Mouse (Mus musculus) MEL (cell line): ENCODE results near the gene Dock9. TPM values are rescaled to one million over a fixed set of nuclear protein-coding genes. Genes with fewer than 3 reads are reported as not detected.

Experiments
- DNase-seq: peaks from one replicate; pipeline ENCODE4 v3.0.0; 2011; ENCODE audit warnings: low read depth, low spot score
- H3K27ac ChIP-seq: 2 replicates; pipeline ENCODE4 v1.5.1; 2012; ENCODE audit warnings: low read depth, mild to moderate bottlenecking, control low read depth, low read length, moderate library complexity; ENCODE audit not compliant: control insufficient read depth
- H3K27me3 ChIP-seq, 2 experiments: fragments of 150-350 bp in 1 of 2; sonication (generic) in 1 of 2; 2 replicates each; pipeline ENCODE4 v1.6.1; 2012; ENCODE audit warnings: low read length in 2 of 2, mild to moderate bottlenecking in 2 of 2, improper control_type of control experiment in 1 of 2, moderate library complexity in 1 of 2; ENCODE audit not compliant: insufficient read depth in 2 of 2, control insufficient read depth in 1 of 2
- H3K36me3 ChIP-seq, 2 experiments: 2 replicates each; pipeline ENCODE4 v1.6.1; 2012 to 2014; ENCODE audit warnings: low read length in 2 of 2, improper control_type of control experiment in 1 of 2, inconsistent platforms in 1 of 2, mild to moderate bottlenecking in 1 of 2; ENCODE audit not compliant: insufficient read depth in 2 of 2, control insufficient read depth in 1 of 2
- H3K4me1 ChIP-seq, 2 experiments: fragments of 150-350 bp in 1 of 2; sonication (generic) in 1 of 2; 2 replicates each; pipeline ENCODE4 v1.6.1; 2012; ENCODE audit warnings: low read length in 2 of 2, improper control_type of control experiment in 1 of 2, mild to moderate bottlenecking in 1 of 2; ENCODE audit not compliant: insufficient read depth in 2 of 2, control insufficient read depth in 1 of 2
- H3K4me3 ChIP-seq, 2 experiments: fragments of 150-350 bp in 1 of 2; sonication (generic) in 1 of 2; 2 replicates each; pipeline ENCODE4 v1.5.1; 2012; ENCODE audit warnings: low read depth in 2 of 2, low read length in 2 of 2, mild to moderate bottlenecking in 2 of 2, moderate library complexity in 2 of 2, control low read depth in 1 of 2, improper control_type of control experiment in 1 of 2; ENCODE audit not compliant: control insufficient read depth in 1 of 2, insufficient read depth in 1 of 2
- H3K79me2 ChIP-seq: 2 replicates; pipeline ENCODE4 v1.6.1; 2012; ENCODE audit warnings: mild to moderate bottlenecking, low read length, moderate library complexity; ENCODE audit not compliant: control insufficient read depth, poor library complexity, insufficient read depth
- H3K9ac ChIP-seq: 2 replicates; pipeline ENCODE4 v1.6.1; 2012; ENCODE audit warnings: low read depth, mild to moderate bottlenecking, control low read depth, low read length, moderate library complexity; ENCODE audit not compliant: control insufficient read depth, poor library complexity, severe bottlenecking
- H3K9me3 ChIP-seq: fragments of 150-350 bp; sonication (generic); replicated peaks from 2 replicates; pipeline ENCODE4 v1.6.1; 2012; ENCODE audit warnings: mild to moderate bottlenecking, low read length, improper control_type of control experiment, moderate library complexity; ENCODE audit not compliant: insufficient read depth
- BHLHE40 ChIP-seq: IDR thresholded peaks from 2 replicates; pipeline ENCODE4 v1.6.1; 2012; ENCODE audit warnings: low read depth, mild to moderate bottlenecking, inconsistent platforms, low read length, improper control_type of control experiment, borderline replicate concordance
- CHD1 ChIP-seq: IDR thresholded peaks from 2 replicates; pipeline ENCODE4 v1.6.1; 2012; ENCODE audit warnings: low read depth, mild to moderate bottlenecking, inconsistent platforms, low read length, improper control_type of control experiment
- CHD2 ChIP-seq: IDR thresholded peaks from 2 replicates; pipeline ENCODE4 v1.6.1; 2011; ENCODE audit warnings: low read length, improper control_type of control experiment
- CTCF ChIP-seq, 3 experiments: IDR thresholded peaks in 2 of 3; conservative IDR thresholded peaks in 1 of 3; 2 replicates each; pipeline ENCODE4 v1.5.1; 2011 to 2012; ENCODE audit warnings: low read length in 3 of 3, low read depth in 2 of 3, mild to moderate bottlenecking in 2 of 3, improper control_type of control experiment in 1 of 3, inconsistent platforms in 1 of 3, mixed read lengths in 1 of 3, moderate library complexity in 1 of 3; ENCODE audit not compliant: control insufficient read depth in 1 of 3, insufficient read depth in 1 of 3, poor library complexity in 1 of 3, severe bottlenecking in 1 of 3
- ELF1 ChIP-seq: IDR thresholded peaks from 2 replicates; pipeline ENCODE4 v1.6.1; 2014; ENCODE audit warnings: low read depth, mild to moderate bottlenecking, inconsistent platforms, low read length, improper control_type of control experiment, moderate library complexity
- EP300 ChIP-seq, 2 experiments: IDR thresholded peaks; 2 replicates each; pipeline ENCODE4 v1.6.1; 2011; ENCODE audit warnings: improper control_type of control experiment in 2 of 2, low read length in 2 of 2, low read depth in 1 of 2, mild to moderate bottlenecking in 1 of 2
- ETS1 ChIP-seq: IDR thresholded peaks from 2 replicates; pipeline ENCODE4 v1.6.1; 2012; ENCODE audit warnings: low read depth, mild to moderate bottlenecking, inconsistent platforms, low read length, improper control_type of control experiment, moderate library complexity
- GATA1 ChIP-seq: IDR thresholded peaks from 2 replicates; pipeline ENCODE4 v1.6.1; 2011; ENCODE audit warnings: low read depth, low read length, improper control_type of control experiment
- HCFC1 ChIP-seq: IDR thresholded peaks from 2 replicates; pipeline ENCODE4 v1.6.1; 2012; ENCODE audit warnings: low read depth, mild to moderate bottlenecking, inconsistent platforms, low read length, improper control_type of control experiment, moderate library complexity
- MYB ChIP-seq: IDR thresholded peaks from 2 replicates; pipeline ENCODE4 v1.6.1; 2011; ENCODE audit warnings: mild to moderate bottlenecking, low read depth, low read length, improper control_type of control experiment
- NELFE ChIP-seq: IDR thresholded peaks from 2 replicates; pipeline ENCODE4 v1.6.1; 2011; ENCODE audit warnings: low read depth, low read length, improper control_type of control experiment
- POLR2AphosphoS2 ChIP-seq: IDR thresholded peaks from 2 replicates; pipeline ENCODE4 v1.6.1; 2011; ENCODE audit warnings: low read length, improper control_type of control experiment
- POLR2AphosphoS5 ChIP-seq: IDR thresholded peaks from 2 replicates; pipeline ENCODE4 v1.6.1; 2012; ENCODE audit warnings: low read depth, borderline replicate concordance, mild to moderate bottlenecking, inconsistent platforms, low read length, moderate library complexity, mixed read lengths
- RAD21 ChIP-seq: IDR thresholded peaks from 2 replicates; pipeline ENCODE4 v1.6.1; 2011; ENCODE audit warnings: mild to moderate bottlenecking, low read depth, low read length, improper control_type of control experiment
- SIN3A ChIP-seq: IDR thresholded peaks from 2 replicates; pipeline ENCODE4 v1.6.1; 2012; ENCODE audit warnings: low read length, improper control_type of control experiment, inconsistent platforms
- SMC3 ChIP-seq: IDR thresholded peaks from 2 replicates; pipeline ENCODE4 v1.6.1; 2011; ENCODE audit warnings: low read depth, low read length, improper control_type of control experiment
- TAL1 ChIP-seq: IDR thresholded peaks from 2 replicates; pipeline ENCODE4 v1.6.1; 2012; ENCODE audit warnings: mild to moderate bottlenecking, inconsistent platforms, low read length, moderate library complexity, mixed read lengths
- TCF12 ChIP-seq: IDR thresholded peaks from 2 replicates; pipeline ENCODE4 v1.6.1; 2014; ENCODE audit warnings: low read depth, mild to moderate bottlenecking, inconsistent platforms, low read length, improper control_type of control experiment, moderate library complexity
- USF1 ChIP-seq: IDR thresholded peaks from 2 replicates; pipeline ENCODE4 v1.6.1; 2014; ENCODE audit warnings: low read depth, mild to moderate bottlenecking, inconsistent platforms, low read length, improper control_type of control experiment, moderate library complexity
- USF2 ChIP-seq, 2 experiments: IDR thresholded peaks; 2 replicates each; pipeline ENCODE4 v1.6.1; 2011 to 2012; ENCODE audit warnings: improper control_type of control experiment in 2 of 2, low read length in 2 of 2, borderline replicate concordance in 1 of 2, inconsistent platforms in 1 of 2, low read depth in 1 of 2, mild to moderate bottlenecking in 1 of 2; ENCODE audit not compliant: insufficient read depth in 1 of 2
- ZMIZ1 ChIP-seq: IDR thresholded peaks from 2 replicates; pipeline ENCODE4 v1.6.1; 2012; ENCODE audit warnings: low read depth, mild to moderate bottlenecking, inconsistent platforms, low read length, improper control_type of control experiment, moderate library complexity
- ZNF384 ChIP-seq: IDR thresholded peaks from 2 replicates; pipeline ENCODE4 v1.6.1; 2012; ENCODE audit warnings: low read depth, mild to moderate bottlenecking, inconsistent platforms, low read length, improper control_type of control experiment
- polyA plus RNA-seq, 2 experiments: library from polyadenylated mRNA; stranded (reverse) in 1 of 2; unstranded in 1 of 2; fragments of >175 nt in 1 of 2; fragments of >200 nt in 1 of 2; gene quantifications; 2 replicates each; pipeline versions ENCODE4 v1.2.1 to v1.2.4; 2012; ENCODE audit warnings: low replicate concordance in 2 of 2, low read depth in 1 of 2; ENCODE audit not compliant: insufficient read length in 2 of 2, insufficient read depth in 1 of 2, missing spikeins in 1 of 2
- total RNA-seq: library from RNA; depleted of rRNA; stranded (reverse); fragments of 300-350 nt; gene quantifications from 2 replicates; pipeline ENCODE4 v1.2.3, GENCODE M21; 2012

The Dock9 gene
- total and polyA plus RNA-seq, 3 experiments, result 6.3 to 9.4 TPM; not detected in 1

DNA sequence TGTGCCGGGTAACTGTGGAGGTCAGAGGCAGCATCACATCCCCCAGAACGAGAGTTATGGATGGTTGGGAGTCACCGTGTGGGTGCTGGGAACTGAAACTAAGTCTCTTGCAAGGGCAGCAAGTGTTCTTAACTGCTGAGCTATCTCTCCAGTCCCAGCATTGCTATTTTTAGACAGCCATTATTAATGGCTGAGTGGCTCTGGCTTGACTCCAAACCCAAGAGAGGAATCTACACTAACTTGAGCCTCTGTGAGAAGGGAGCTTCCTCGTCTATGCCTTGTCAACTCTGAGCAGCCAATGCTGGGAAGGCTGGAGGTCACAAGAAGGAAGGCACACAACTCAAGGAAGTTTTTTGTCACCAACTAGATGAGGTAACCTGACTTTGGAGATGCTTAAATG, 275.9 kb downstream of the Dock9 start (continued):
- TF ChIP-seq CTCF (IDR thresholded peaks at IDR 0.05 in 2 of 3, conservative IDR thresholded peaks at IDR 0.05 in 1 of 3; ENCODE audit: control insufficient read depth in 1 of 3, insufficient read depth in 1 of 3, low read depth in 2 of 3, low read length in 3 of 3, poor library complexity in 1 of 3, severe bottlenecking in 1 of 3) (no peak), GATA1 (peak; percentile 79), POLR2AphosphoS5 (no peak), BHLHE40 (peak; percentile 50; the same call in 1 of the 2 replicates), MYB (no peak), CHD1 (no peak), HCFC1 (no peak), ETS1 (peak; percentile 87), ZMIZ1 (no peak), SIN3A (no peak), USF2 (IDR thresholded peaks at IDR 0.05; ENCODE audit: borderline replicate concordance in 1 of 2, insufficient read depth in 1 of 2, low read depth in 1 of 2, low read length in 2 of 2) (no peak), EP300 (IDR thresholded peaks at IDR 0.05; ENCODE audit: low read depth in 1 of 2, low read length in 2 of 2) (peak; percentile 73 to 88), TCF12 (peak; percentile 73)

DNA sequence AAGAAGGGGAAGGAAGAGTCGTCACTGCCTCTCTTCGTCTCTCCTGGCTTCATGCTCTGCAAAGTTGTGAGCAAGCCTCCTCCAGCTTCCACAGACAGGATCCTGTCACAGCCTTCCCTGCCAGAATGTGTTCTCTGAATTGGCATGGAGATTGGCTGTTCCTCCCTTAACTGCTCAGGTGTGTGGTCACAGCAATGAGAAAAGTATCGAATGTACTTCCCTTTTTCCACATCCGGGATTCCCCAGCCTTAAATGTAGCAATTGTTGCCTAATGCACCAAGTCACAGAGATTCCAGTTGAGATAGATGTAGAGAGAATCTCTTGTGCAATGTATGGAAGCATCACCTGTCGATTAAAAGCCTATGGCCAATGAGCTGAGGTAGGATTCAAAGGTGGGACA, 280.8 kb downstream of the Dock9 start:
- peaks cover 0 to 15% of the 10 kb centered on the region in 2 experiments; a peak in 2 of 4 replicates for H3K36me3 ChIP-seq
- peaks cover 9 to 18% of the 10 kb centered on the region in 2 experiments for H3K4me1 ChIP-seq
- peaks cover 0 to 1% of the 10 kb centered on the region in 2 experiments; a peak in 1 of 4 replicates for H3K27me3 ChIP-seq
- no peak overlapping the region for H3K27ac ChIP-seq
- no peaks in the 10 kb centered on the region for H3K9me3 ChIP-seq
- DNase-seq, result no peak
- no peak overlapping the region for H3K4me3 ChIP-seq
- H3K9ac ChIP-seq, result no peak overlapping the region
- no peaks in the 10 kb centered on the region for H3K79me2 ChIP-seq
- TF ChIP-seq TCF12 (no peak), TAL1 (no peak), SMC3 (no peak), POLR2AphosphoS2 (no peak), NELFE (no peak), USF2 (IDR thresholded peaks at IDR 0.05; ENCODE audit: borderline replicate concordance in 1 of 2, insufficient read depth in 1 of 2, low read depth in 1 of 2, low read length in 2 of 2) (no peak), USF1 (no peak), CHD2 (no peak), RAD21 (no peak), ELF1 (no peak), ZNF384 (no peak), CTCF (IDR thresholded peaks at IDR 0.05 in 2 of 3, conservative IDR thresholded peaks at IDR 0.05 in 1 of 3; ENCODE audit: control insufficient read depth in 1 of 3, insufficient read depth in 1 of 3, low read depth in 2 of 3, low read length in 3 of 3, poor library complexity in 1 of 3, severe bottlenecking in 1 of 3) (no peak)
